Mouse (Mus musculus): Measurements from ENCODE around the gene Nos2. TPM values are rescaled to one million over a fixed set of nuclear protein-coding genes. Genes with fewer than 3 reads are reported as not detected.

Gene Nos2
- total RNA-seq (2017), result not detected in 2 replicates

- ATAC-seq (ENCODE audit: extremely low read depth, insufficient number of reproducible peaks, low FRiP score, poor library complexity, severe bottlenecking), result no peak
Measured at GRCm38 (mm10) chr11:78920411-78920939, at the start of gene Nos2. Nos2 (plus strand) TSS chr11:78920787.

GRCm38 (mm10) chr11:78870891-78871290, 49.7 kb upstream of the Nos2 start:
- ATAC-seq (ENCODE audit: extremely low read depth, insufficient number of reproducible peaks, low FRiP score, poor library complexity, severe bottlenecking), result no peak

- no peak for ATAC-seq (ENCODE audit: extremely low read depth, insufficient number of reproducible peaks, low FRiP score, poor library complexity, severe bottlenecking)
Measured at GRCm38 (mm10) chr11:78872782-78873181, 47.8 kb upstream of the Nos2 start.

GRCm38 (mm10) chr11:78879727-78880126, 40.9 kb upstream of the Nos2 start:
- ATAC-seq (ENCODE audit: extremely low read depth, insufficient number of reproducible peaks, low FRiP score, poor library complexity, severe bottlenecking), result no peak

GRCm38 (mm10) chr11:78886693-78887092, 33.9 kb upstream of the Nos2 start:
- ATAC-seq (ENCODE audit: extremely low read depth, insufficient number of reproducible peaks, low FRiP score, poor library complexity, severe bottlenecking), result no peak

- 0 out of 2 replicates have a peak, but pooled peaks have one; percentile 30 for ATAC-seq (ENCODE audit: extremely low read depth, insufficient number of reproducible peaks, low FRiP score, poor library complexity, severe bottlenecking)
Measured at GRCm38 (mm10) chr11:78887102-78887971, 33.2 kb upstream of the Nos2 start.

GRCm38 (mm10) chr11:78889156-78889555, 31.4 kb upstream of the Nos2 start:
- ATAC-seq (ENCODE audit: extremely low read depth, insufficient number of reproducible peaks, low FRiP score, poor library complexity, severe bottlenecking), result no peak

- peak; percentile 39; the same call in 1 of the 2 replicates for ATAC-seq (ENCODE audit: extremely low read depth, insufficient number of reproducible peaks, low FRiP score, poor library complexity, severe bottlenecking)
Measured at GRCm38 (mm10) chr11:78896357-78897123, 24.0 kb upstream of the Nos2 start.

- ATAC-seq (ENCODE audit: extremely low read depth, insufficient number of reproducible peaks, low FRiP score, poor library complexity, severe bottlenecking), result no peak
Measured at GRCm38 (mm10) chr11:78915473-78915872, 5.1 kb upstream of the Nos2 start.

GRCm38 (mm10) chr11:78916410-78916809, 4.2 kb upstream of the Nos2 start:
- ATAC-seq (ENCODE audit: extremely low read depth, insufficient number of reproducible peaks, low FRiP score, poor library complexity, severe bottlenecking), result peak; percentile 23; the same call in 1 of the 2 replicates

- ATAC-seq (ENCODE audit: extremely low read depth, insufficient number of reproducible peaks, low FRiP score, poor library complexity, severe bottlenecking), result no peak
Measured at GRCm38 (mm10) chr11:78919745-78920144, 842 bp upstream of the Nos2 start.

GRCm38 (mm10) chr11:78922678-78923407, 2.3 kb downstream of the Nos2 start:
- ATAC-seq (ENCODE audit: extremely low read depth, insufficient number of reproducible peaks, low FRiP score, poor library complexity, severe bottlenecking), result peak; percentile 47

- ATAC-seq (ENCODE audit: extremely low read depth, insufficient number of reproducible peaks, low FRiP score, poor library complexity, severe bottlenecking), result no peak
Measured at GRCm38 (mm10) chr11:78924111-78924510, 3.5 kb downstream of the Nos2 start.

GRCm38 (mm10) chr11:78924916-78925315, 4.3 kb downstream of the Nos2 start:
- ATAC-seq (ENCODE audit: extremely low read depth, insufficient number of reproducible peaks, low FRiP score, poor library complexity, severe bottlenecking), result no peak

GRCm38 (mm10) chr11:78929345-78929744, 8.8 kb downstream of the Nos2 start:
- no peak for ATAC-seq (ENCODE audit: extremely low read depth, insufficient number of reproducible peaks, low FRiP score, poor library complexity, severe bottlenecking)

GRCm38 (mm10) chr11:78934307-78934706, 13.7 kb downstream of the Nos2 start:
- ATAC-seq (ENCODE audit: extremely low read depth, insufficient number of reproducible peaks, low FRiP score, poor library complexity, severe bottlenecking), result no peak

GRCm38 (mm10) chr11:78934727-78935126, 14.1 kb downstream of the Nos2 start:
- no peak for ATAC-seq (ENCODE audit: extremely low read depth, insufficient number of reproducible peaks, low FRiP score, poor library complexity, severe bottlenecking)

- no peak for ATAC-seq (ENCODE audit: extremely low read depth, insufficient number of reproducible peaks, low FRiP score, poor library complexity, severe bottlenecking)
Measured at GRCm38 (mm10) chr11:78935178-78935577, 14.6 kb downstream of the Nos2 start.

GRCm38 (mm10) chr11:78943083-78943482, 22.5 kb downstream of the Nos2 start:
- ATAC-seq (ENCODE audit: extremely low read depth, insufficient number of reproducible peaks, low FRiP score, poor library complexity, severe bottlenecking), result no peak

Measured in neutrophil, adult 5-6 weeks (primary cell).